Mouse (Mus musculus): ENCODE results near the gene Olfr521. TPM values are rescaled to one million over a fixed set of nuclear protein-coding genes. Genes with fewer than 3 reads are reported as not detected.

Olfr521 gene
- polyA plus RNA-seq, 1 experiment from 2014 or later, result not detected

Other genes with a start within 250 kb of the Olfr521 start
- 9.8 and 10.1 TPM in 2 replicates for gene Arrb1, start 228.0 kb upstream of the Olfr521 start, polyA plus RNA-seq (2014; fragmentation: Nextera tagmentation; extraction: Ambion mirVana)
- 1.7 and 2.5 TPM in 2 replicates for gene Tpbgl, start 136.4 kb upstream of the Olfr521 start, polyA plus RNA-seq (2014; fragmentation: Nextera tagmentation; extraction: Ambion mirVana)
- 7.7 and 8.4 TPM in 2 replicates for gene Slco2b1, start 52.2 kb upstream of the Olfr521 start, polyA plus RNA-seq (2014; fragmentation: Nextera tagmentation; extraction: Ambion mirVana)
- gene Olfr520, start 33.2 kb upstream of the Olfr521 start, polyA plus RNA-seq (2014; fragmentation: Nextera tagmentation; extraction: Ambion mirVana), result not detected in 2 replicates
- 1.3 and 2.2 TPM in 2 replicates for gene Neu3, start 64.9 kb downstream of the Olfr521 start, polyA plus RNA-seq (2014; fragmentation: Nextera tagmentation; extraction: Ambion mirVana)
- gene Xrra1, start 95.6 kb downstream of the Olfr521 start, polyA plus RNA-seq (2014; fragmentation: Nextera tagmentation; extraction: Ambion mirVana), result 1.1 and 1.3 TPM in 2 replicates
- 268 and 276 TPM in 2 replicates for gene Spcs2, start 100.0 kb downstream of the Olfr521 start, polyA plus RNA-seq (2014; fragmentation: Nextera tagmentation; extraction: Ambion mirVana)
- 5.3 and 5.8 TPM in 2 replicates for gene Rnf169, start 216.9 kb downstream of the Olfr521 start, polyA plus RNA-seq (2014; fragmentation: Nextera tagmentation; extraction: Ambion mirVana)
- gene Chrdl2, start 242.7 kb downstream of the Olfr521 start, polyA plus RNA-seq (2014; fragmentation: Nextera tagmentation; extraction: Ambion mirVana), result 0.31 and 0.67 TPM in 2 replicates

Measured in hindbrain, embryonic 14.5 days (tissue).